Mouse (Mus musculus): ENCODE results near the gene Plcb3. TPM values are rescaled to one million over a fixed set of nuclear protein-coding genes. Genes with fewer than 3 reads are reported as not detected.

Gene Plcb3
- polyA plus RNA-seq, 1 experiment from 2014 or later, result 198 TPM

DNA sequence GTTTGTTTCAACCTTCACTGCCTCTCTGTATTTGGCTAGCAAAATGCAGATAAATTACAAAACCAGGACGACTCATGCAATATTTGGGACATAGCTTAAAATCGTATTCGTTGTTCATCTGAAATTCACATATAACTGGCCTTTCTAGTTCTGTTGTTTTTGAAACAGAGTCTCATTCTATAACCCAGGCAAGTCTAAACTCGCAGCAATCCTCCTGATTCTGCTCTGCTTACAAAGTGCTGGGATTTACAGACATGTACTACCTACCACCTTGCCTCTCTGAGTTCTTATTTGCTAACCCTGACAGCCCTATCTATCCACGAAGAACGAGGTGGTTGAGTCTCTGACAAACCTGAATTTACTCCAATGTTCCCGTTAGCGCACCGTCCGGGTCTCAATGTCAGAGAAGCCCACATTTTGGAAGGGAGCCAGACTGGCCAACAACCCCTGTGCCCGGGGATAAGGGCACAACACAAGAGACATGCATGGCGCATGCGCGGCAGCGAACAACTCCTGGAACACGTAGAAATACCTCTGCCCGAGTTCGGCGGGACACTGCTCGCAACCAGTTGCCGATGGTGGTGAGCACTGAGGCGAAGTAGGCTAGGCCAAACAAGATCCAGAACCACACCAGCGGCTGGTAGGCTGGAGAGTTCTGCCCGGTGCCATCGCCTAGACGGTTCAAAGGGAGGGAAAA is 49.6 kb downstream of the Plcb3 start:
- Histone ChIP-seq H3K4me3 (ENCODE audit: low read length) (peak overlapping the region; percentile 8), H3K4me1 (ENCODE audit: control insufficient read depth, insufficient read depth, low read length) (peaks cover 17% of the 10 kb centered on the region), H3K9me3 (ENCODE audit: control insufficient read depth, low read length) (no peaks in the 10 kb centered on the region), H3K27me3 (replicated peaks; ENCODE audit: control insufficient read depth, insufficient read depth, low read length) (peaks cover 42% of the 10 kb centered on the region), H3K9ac (ENCODE audit: low read depth, low read length) (no peak overlapping the region), H3K36me3 (ENCODE audit: control insufficient read depth, insufficient read depth, low read length) (no peaks in the 10 kb centered on the region), H3K4me2 (ENCODE audit: low read depth, low read length) (peak overlapping the region; percentile 26; the same call in 1 of the 2 replicates), H3K27ac (ENCODE audit: low read length) (no peak overlapping the region)
- ATAC-seq, result no peak
- WGBS, result 17% methylated on average over 26 of the region's 26 CpGs

DNA sequence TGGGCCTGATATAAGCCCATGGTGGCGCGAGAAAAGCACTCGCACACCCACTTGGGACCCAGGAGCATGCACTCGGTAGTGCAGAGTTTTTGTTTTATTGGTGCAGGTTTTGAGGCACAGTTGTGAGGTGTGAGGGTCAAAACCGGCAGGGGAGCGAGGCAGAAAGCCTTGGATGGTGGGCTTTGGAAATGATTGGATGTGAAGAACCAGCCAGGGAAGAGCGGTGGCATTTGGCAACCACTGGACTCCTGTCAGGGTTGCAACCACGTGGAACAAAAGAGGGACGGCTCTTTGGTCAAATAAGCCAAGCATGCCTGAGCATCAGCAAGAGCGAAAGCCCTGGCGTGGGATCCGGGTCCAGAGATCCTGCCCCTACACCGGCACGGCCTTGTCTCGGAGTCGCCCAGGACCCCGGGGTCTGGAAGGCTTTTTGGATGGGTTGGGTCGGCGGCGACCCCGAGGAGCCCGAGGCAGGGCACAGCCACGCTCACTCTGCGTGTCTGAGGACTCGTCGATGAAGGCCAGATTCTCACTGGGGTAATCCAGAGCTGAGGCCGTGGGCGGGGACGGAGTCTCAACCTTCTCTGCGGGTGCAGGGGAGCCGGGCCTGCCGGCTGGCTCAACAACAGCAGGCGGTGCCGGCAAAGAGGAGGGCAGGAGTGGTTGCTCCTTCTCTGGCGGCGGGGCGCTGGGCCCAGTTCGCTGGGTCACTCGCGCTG is 50.5 kb downstream of the Plcb3 start:
- H3K27me3 ChIP-seq (replicated peaks; ENCODE audit: control insufficient read depth, insufficient read depth, low read length), result peaks cover 42% of the 10 kb centered on the region
- no peaks in the 10 kb centered on the region for H3K36me3 ChIP-seq (ENCODE audit: control insufficient read depth, insufficient read depth, low read length)
- H3K9me3 ChIP-seq (ENCODE audit: control insufficient read depth, low read length), result no peaks in the 10 kb centered on the region
- no peak overlapping the region for H3K4me2 ChIP-seq (ENCODE audit: low read depth, low read length)
- 16% methylated on average over 40 of the region's 40 CpGs for WGBS
- H3K27ac ChIP-seq (ENCODE audit: low read length), result no peak overlapping the region
- ATAC-seq, result no peak
- H3K9ac ChIP-seq (ENCODE audit: low read depth, low read length), result no peak overlapping the region
- H3K4me3 ChIP-seq (ENCODE audit: low read length), result peak overlapping the region; percentile 10; the same call in 1 of the 2 replicates
- peaks cover 19% of the 10 kb centered on the region for H3K4me1 ChIP-seq (ENCODE audit: control insufficient read depth, insufficient read depth, low read length)

DNA sequence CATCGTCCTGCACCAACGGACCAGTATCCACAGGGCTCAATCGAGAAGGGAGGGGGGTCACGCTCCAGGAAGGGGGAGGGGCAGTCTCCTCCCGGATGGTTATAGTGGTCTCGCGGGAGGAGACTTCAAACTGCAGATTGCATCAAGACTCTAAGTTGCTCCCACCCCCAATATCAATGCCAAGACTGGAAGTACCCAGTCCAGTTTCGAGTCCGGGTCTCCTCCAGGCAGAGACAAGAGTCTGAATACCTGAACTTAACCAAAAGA is 51.0 kb downstream of the Plcb3 start, which contains the start of gene Catsperz:
Catsperz (minus strand) TSS at position 74 of the 267 bp plus-strand sequence.
- 3% methylated on average over 9 of the region's 9 CpGs for WGBS
- peak within 1 kb of the TSS; percentile 32 for H3K9ac ChIP-seq (ENCODE audit: low read depth, low read length)
- no peaks in the 10 kb centered on the region for H3K9me3 ChIP-seq (ENCODE audit: control insufficient read depth, low read length)
- no peak within 1 kb of the TSS for H3K27ac ChIP-seq (ENCODE audit: low read length)
- ATAC-seq, result no peak
- H3K27me3 ChIP-seq (replicated peaks; ENCODE audit: control insufficient read depth, insufficient read depth, low read length), result peaks cover 42% of the 10 kb centered on the region
- H3K4me2 ChIP-seq (ENCODE audit: low read depth, low read length), result peak within 1 kb of the TSS; percentile 56
- peak within 1 kb of the TSS; percentile 31 for H3K4me3 ChIP-seq (ENCODE audit: low read length)
- no peaks in the 10 kb centered on the region for H3K36me3 ChIP-seq (ENCODE audit: control insufficient read depth, insufficient read depth, low read length)
- H3K4me1 ChIP-seq (ENCODE audit: control insufficient read depth, insufficient read depth, low read length), result peaks cover 24% of the 10 kb centered on the region

DNA sequence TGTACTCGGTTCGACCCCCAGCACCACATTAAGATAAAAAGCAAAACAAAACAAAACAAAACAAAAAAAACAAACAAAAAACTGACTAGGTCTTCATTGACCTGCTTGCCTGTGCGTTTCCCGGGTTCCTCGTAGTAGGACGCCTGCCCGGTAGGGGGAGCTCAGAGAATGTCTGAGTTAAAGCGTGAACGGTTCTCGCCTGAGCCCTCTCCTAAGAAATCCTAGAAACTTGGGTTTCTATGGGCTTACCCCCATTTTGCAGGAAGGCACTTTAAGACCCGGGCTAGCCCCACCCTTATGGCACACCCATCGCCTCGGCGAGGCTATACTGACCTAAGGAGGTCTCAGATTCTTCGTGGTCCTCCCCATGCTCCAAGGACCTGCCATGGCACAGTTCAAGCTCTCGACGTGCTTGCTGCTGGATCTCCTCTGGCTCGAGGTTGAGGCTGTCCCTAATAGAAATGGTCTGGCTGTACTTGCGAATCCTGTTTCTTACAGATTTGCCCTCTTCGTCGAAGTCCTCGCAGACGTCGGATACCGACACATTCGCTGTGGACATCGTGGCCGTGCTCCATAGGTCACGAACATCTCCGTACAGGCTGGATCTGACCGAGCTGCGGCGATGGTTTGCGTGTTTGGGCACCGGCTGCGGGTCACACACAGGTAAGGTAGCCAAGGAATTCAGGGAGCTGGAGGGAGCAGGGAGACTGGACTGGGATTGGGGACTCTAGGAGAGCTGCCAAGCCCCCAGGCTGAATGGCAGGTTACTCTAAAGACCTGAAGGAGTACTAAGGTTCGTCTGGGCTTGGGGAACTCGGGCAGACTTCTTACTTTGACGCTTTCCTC is 51.6 kb downstream of the Plcb3 start:
- no peak overlapping the region for H3K27ac ChIP-seq (ENCODE audit: low read length)
- H3K9me3 ChIP-seq (ENCODE audit: control insufficient read depth, low read length), result no peaks in the 10 kb centered on the region
- H3K27me3 ChIP-seq (replicated peaks; ENCODE audit: control insufficient read depth, insufficient read depth, low read length), result peaks cover 42% of the 10 kb centered on the region
- no peak for ATAC-seq
- peaks cover 30% of the 10 kb centered on the region for H3K4me1 ChIP-seq (ENCODE audit: control insufficient read depth, insufficient read depth, low read length)
- H3K4me2 ChIP-seq (ENCODE audit: low read depth, low read length), result peak overlapping the region; percentile 56
- 3% methylated on average over 39 of the region's 39 CpGs for WGBS
- H3K36me3 ChIP-seq (ENCODE audit: control insufficient read depth, insufficient read depth, low read length), result no peaks in the 10 kb centered on the region
- peak overlapping the region; percentile 32 for H3K9ac ChIP-seq (ENCODE audit: low read depth, low read length)
- peak overlapping the region; percentile 31 for H3K4me3 ChIP-seq (ENCODE audit: low read length)

DNA sequence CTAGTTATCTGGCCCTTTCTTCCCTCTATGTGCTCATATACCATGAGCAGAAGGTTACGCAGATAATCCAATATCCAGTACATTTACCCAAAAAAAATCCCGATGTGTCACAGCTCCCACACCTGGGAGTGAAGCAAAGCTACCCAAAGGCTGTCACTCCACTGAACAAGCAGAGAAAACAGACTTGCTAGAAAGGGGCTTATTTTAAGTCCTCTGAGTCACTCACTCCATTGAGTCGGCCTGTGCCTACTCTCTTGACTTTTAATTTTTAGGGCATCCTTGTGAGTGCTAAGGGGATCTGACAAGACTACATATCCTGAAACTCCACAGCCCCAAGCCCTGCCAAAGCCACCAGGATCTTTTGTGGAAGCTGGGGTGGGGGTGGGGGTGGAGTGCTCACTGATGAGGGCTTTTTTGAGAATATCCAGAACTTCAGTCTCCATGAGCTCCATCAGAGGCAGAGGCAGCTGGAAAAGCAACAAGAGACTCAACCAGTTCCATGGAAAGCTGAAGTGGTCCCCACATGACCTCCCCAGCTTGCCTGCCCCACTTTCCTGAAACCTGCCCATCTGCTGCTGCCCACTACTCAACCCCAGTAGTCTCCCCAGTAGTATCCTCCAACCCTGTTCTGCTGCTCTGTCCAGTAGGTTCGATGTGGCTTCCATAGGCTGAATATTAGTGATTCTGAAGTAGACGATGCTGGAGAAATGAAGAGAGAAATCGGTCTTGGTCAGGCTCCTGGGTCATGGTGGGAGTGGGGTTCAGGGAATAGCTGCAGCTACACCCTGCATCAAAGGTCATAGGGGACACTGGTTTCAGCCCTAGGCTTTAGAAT is 53.2 kb downstream of the Plcb3 start:
- Histone ChIP-seq H3K4me2 (ENCODE audit: low read depth, low read length) (peak overlapping the region; percentile 77), H3K4me3 (ENCODE audit: low read length) (peak overlapping the region; percentile 86; the same call in 1 of the 2 replicates), H3K27me3 (replicated peaks; ENCODE audit: control insufficient read depth, insufficient read depth, low read length) (peaks cover 42% of the 10 kb centered on the region), H3K4me1 (ENCODE audit: control insufficient read depth, insufficient read depth, low read length) (peaks cover 30% of the 10 kb centered on the region), H3K9me3 (ENCODE audit: control insufficient read depth, low read length) (no peaks in the 10 kb centered on the region), H3K9ac (ENCODE audit: low read depth, low read length) (peak overlapping the region; percentile 66), H3K36me3 (ENCODE audit: control insufficient read depth, insufficient read depth, low read length) (no peaks in the 10 kb centered on the region), H3K27ac (ENCODE audit: low read length) (no peak overlapping the region)
- 68% methylated on average over 6 of the region's 6 CpGs for WGBS
- ATAC-seq, result no peak

DNA sequence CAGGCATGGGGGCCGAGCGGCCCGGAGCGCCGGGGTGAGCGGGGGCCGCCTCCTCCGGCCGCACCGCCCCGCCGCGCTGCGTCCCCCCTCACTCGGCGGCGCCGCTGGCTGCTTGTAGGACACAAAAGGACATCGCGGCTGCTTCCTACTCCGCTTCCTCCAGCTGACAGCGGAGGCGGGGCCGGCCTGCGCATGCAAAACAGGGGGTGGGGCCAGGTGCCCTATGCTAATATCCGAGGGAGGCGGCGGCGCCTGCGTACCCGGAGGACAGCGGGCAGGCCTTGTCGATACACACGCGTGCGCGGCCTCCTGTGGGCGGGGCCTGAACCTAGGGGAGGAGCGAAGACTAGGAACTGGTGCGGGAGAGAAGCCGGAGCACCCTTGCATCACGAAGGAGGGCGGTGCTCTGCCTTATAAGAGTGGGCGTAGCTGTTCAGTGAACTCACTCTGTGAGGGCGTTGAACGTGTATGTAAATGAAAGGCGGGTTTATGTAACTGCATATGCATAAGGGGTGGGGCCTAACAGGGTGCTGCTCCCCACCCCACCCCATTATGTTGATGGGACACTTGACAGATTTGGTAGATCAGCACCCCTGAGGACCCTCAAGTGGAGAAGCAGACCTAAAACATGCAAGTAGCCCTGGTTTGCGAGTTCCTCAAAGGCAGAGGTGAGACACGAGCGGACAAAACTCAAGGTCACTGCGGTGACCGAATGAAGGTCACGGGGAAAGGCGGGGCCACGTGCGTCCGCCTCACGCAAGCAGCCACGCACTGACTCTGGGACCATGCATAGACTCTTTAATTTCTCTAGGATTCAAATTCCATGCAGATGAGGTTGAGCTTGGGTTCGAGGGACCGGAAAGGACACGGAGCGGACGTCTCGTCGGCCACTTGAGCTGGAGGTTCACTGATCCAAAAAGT is 54.4 kb downstream of the Plcb3 start, which contains the start of gene Esrra:
Esrra (minus strand) TSS at position 167 of the 921 bp plus-strand sequence.
- Histone ChIP-seq H3K27ac (ENCODE audit: low read length) (peak within 1 kb of the TSS; percentile 98), H3K4me2 (ENCODE audit: low read depth, low read length) (peak within 1 kb of the TSS; percentile 85), H3K4me3 (ENCODE audit: low read length) (peak within 1 kb of the TSS; percentile 86), H3K27me3 (replicated peaks; ENCODE audit: control insufficient read depth, insufficient read depth, low read length) (peaks cover 30% of the 10 kb centered on the region), H3K9me3 (ENCODE audit: control insufficient read depth, low read length) (no peaks in the 10 kb centered on the region), H3K4me1 (ENCODE audit: control insufficient read depth, insufficient read depth, low read length) (peaks cover 30% of the 10 kb centered on the region), H3K36me3 (ENCODE audit: control insufficient read depth, insufficient read depth, low read length) (no peaks in the 10 kb centered on the region), H3K9ac (ENCODE audit: low read depth, low read length) (peak within 1 kb of the TSS; percentile 90)
- 2% methylated on average over 62 of the region's 66 CpGs for WGBS
- ATAC-seq, result peak; percentile 90

DNA sequence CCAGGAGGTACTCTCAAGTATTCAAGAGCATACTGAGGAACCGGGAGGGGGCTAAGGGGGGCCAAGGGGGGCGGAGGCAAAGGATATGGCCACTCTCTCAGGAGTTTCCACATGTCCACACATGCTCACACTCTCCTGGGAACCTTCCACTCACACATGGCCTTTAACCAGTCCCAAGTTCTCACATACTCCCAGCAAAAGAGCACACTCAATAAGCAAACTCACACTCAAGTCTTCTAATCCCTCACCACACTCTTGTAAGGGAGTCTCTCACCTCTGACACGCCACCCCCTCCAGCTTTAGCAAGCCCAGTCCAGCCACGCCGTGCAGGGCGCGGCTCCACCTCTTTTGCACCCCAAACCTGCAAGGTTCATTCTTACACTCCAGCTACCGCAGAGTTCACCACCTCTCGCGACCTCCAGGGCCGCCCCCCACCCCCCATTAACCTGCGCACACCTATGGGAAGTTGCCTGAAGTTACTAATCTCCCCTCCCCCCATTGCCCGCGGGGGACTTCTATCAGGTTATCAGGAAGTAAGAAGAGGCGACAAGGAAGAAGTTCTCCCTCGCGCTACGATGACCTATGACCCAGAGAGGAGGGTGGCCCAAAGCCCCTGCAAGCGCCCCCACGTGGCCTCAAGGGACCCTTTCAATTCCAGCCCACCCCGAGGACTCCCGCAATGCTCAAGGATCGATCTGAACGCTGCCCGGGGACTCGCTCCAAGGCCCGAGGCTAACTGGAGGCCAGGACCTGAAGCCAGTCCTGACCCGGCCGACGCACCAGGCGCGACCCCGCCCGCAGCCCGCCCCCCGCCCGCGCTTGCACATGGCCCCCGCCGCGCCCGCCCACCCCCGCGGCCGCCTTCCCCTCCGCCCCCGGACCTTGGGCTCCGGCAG is 55.3 kb downstream of the Plcb3 start:
- Histone ChIP-seq H3K36me3 (ENCODE audit: control insufficient read depth, insufficient read depth, low read length) (0 out of 2 replicates have a peak, but pooled peaks cover 2% of the 10 kb centered on the region), H3K9ac (ENCODE audit: low read depth, low read length) (peak overlapping the region; percentile 90), H3K27me3 (replicated peaks; ENCODE audit: control insufficient read depth, insufficient read depth, low read length) (peaks cover 22% of the 10 kb centered on the region; the same call in 1 of the 2 replicates), H3K4me2 (ENCODE audit: low read depth, low read length) (peak overlapping the region; percentile 85), H3K4me3 (ENCODE audit: low read length) (peak overlapping the region; percentile 86), H3K4me1 (ENCODE audit: control insufficient read depth, insufficient read depth, low read length) (peaks cover 35% of the 10 kb centered on the region), H3K27ac (ENCODE audit: low read length) (peak overlapping the region; percentile 98), H3K9me3 (ENCODE audit: control insufficient read depth, low read length) (no peaks in the 10 kb centered on the region)
- WGBS, result under 1% methylated on average over 34 of the region's 48 CpGs
- peak; percentile 3; the same call in 1 of the 2 replicates for ATAC-seq

Measured in intestine, embryonic 16.5 days (tissue).